Mouse (Mus musculus) layer of hippocampus, adult 9-11 months (tissue): ENCODE data around the gene Mki67.
A peak's percentile ranks its signal among the peaks of the same experiment; 100 is the strongest.
"Not testable (repeated sequence)": the region's sequence is repeated elsewhere in the genome, so short reads cannot be mapped to it uniquely, and the experiment has no call there.

Source experiments
- DNase-seq: peaks from one replicate; pipeline ENCODE4 v3.0.0; 2022

Gene Mki67

GRCm38 (mm10) chr7:135716445-135716877, 300 bp upstream of the Mki67 start:
- DNase-seq, result peak; percentile 80

- DNase-seq, result no peak
Observed at GRCm38 (mm10) chr7:135715166-135715565, 995 bp downstream of the Mki67 start.

- DNase-seq, result no peak
Observed at GRCm38 (mm10) chr7:135713326-135713725, 2.8 kb downstream of the Mki67 start.

- DNase-seq, result no peak
Observed at GRCm38 (mm10) chr7:135712534-135712933, 3.6 kb downstream of the Mki67 start.

GRCm38 (mm10) chr7:135710702-135711101, 5.5 kb downstream of the Mki67 start:
- no peak for DNase-seq

- no peak for DNase-seq
Observed at GRCm38 (mm10) chr7:135705753-135706152, 10.4 kb downstream of the Mki67 start.

GRCm38 (mm10) chr7:135705083-135705482, 11.1 kb downstream of the Mki67 start:
- DNase-seq, result no peak

GRCm38 (mm10) chr7:135704251-135704650, 11.9 kb downstream of the Mki67 start:
- DNase-seq, result no peak

- no peak for DNase-seq
Observed at GRCm38 (mm10) chr7:135703600-135704148, 12.5 kb downstream of the Mki67 start.

GRCm38 (mm10) chr7:135699351-135699750, 16.8 kb downstream of the Mki67 start:
- not testable (repeated sequence) for DNase-seq

GRCm38 (mm10) chr7:135698362-135698761, 17.8 kb downstream of the Mki67 start:
- no peak for DNase-seq

GRCm38 (mm10) chr7:135697021-135697740, 19.0 kb downstream of the Mki67 start:
- DNase-seq, result not testable (repeated sequence)

- DNase-seq, result no peak
Observed at GRCm38 (mm10) chr7:135696127-135696526, 20.0 kb downstream of the Mki67 start.

GRCm38 (mm10) chr7:135694796-135695195, 21.4 kb downstream of the Mki67 start:
- no peak for DNase-seq

GRCm38 (mm10) chr7:135694130-135694529, 22.0 kb downstream of the Mki67 start:
- no peak for DNase-seq

GRCm38 (mm10) chr7:135691941-135692340, 24.2 kb downstream of the Mki67 start:
- DNase-seq, result no peak

GRCm38 (mm10) chr7:135689396-135689795, 26.8 kb downstream of the Mki67 start:
- no peak for DNase-seq

- no peak for DNase-seq
Observed at GRCm38 (mm10) chr7:135684938-135685337, 31.2 kb downstream of the Mki67 start.

GRCm38 (mm10) chr7:135684098-135684497, 32.1 kb downstream of the Mki67 start:
- DNase-seq, result not testable (repeated sequence)

GRCm38 (mm10) chr7:135680334-135680733, 35.8 kb downstream of the Mki67 start:
- DNase-seq, result no peak

- no peak for DNase-seq
Observed at GRCm38 (mm10) chr7:135676722-135677121, 39.4 kb downstream of the Mki67 start.

- DNase-seq, result no peak
Observed at GRCm38 (mm10) chr7:135673576-135673975, 42.6 kb downstream of the Mki67 start.

GRCm38 (mm10) chr7:135668852-135669739, 47.1 kb downstream of the Mki67 start:
- peak; percentile 64 for DNase-seq

GRCm38 (mm10) chr7:135666314-135666713, 49.8 kb downstream of the Mki67 start:
- DNase-seq, result no peak
